Mouse (Mus musculus) limb, embryonic 14.5 days (tissue): ENCODE results near the gene Slc9a6. TPM values are rescaled to one million over a fixed set of nuclear protein-coding genes. Genes with fewer than 3 reads are reported as not detected.

ENCODE experiments used
- ATAC-seq: fragments of 200-750 bp; cut with Nextera tagmentation; 2 replicates; pipeline ENCODE4 v1.8.0; 2017; ENCODE audit warnings: low read depth, moderate number of reproducible peaks, moderate TSS enrichment; ENCODE audit not compliant: low FRiP score
- DNase-seq: peaks from one replicate; pipeline ENCODE4 v3.0.0-alpha.2; 2015; ENCODE audit warnings: low spot score
- H3K27ac ChIP-seq: fragments of 300-500 bp; sonication (generic); replicated peaks from 2 replicates; pipeline ENCODE4 v1.5.1; 2014; ENCODE audit warnings: low read depth, mild to moderate bottlenecking, low read length, moderate library complexity, mixed read lengths
- H3K27me3 ChIP-seq: fragments of 300-500 bp; sonication (generic); 2 replicates; pipeline ENCODE4 v1.6.1; 2014; ENCODE audit warnings: low read length, mixed read lengths; ENCODE audit not compliant: control insufficient read depth, insufficient read depth
- H3K36me3 ChIP-seq: fragments of 300-500 bp; sonication (generic); 2 replicates; pipeline ENCODE4 v1.6.1; 2014; ENCODE audit warnings: mild to moderate bottlenecking, low read length, moderate library complexity, mixed read lengths; ENCODE audit not compliant: control insufficient read depth, insufficient read depth
- H3K4me1 ChIP-seq: fragments of 300-500 bp; sonication (generic); 2 replicates; pipeline ENCODE4 v1.6.1; 2014; ENCODE audit warnings: antibody characterized with exemption, low read length, mixed read lengths; ENCODE audit not compliant: control insufficient read depth, insufficient read depth
- H3K4me2 ChIP-seq: fragments of 300-500 bp; sonication (generic); replicated peaks from 2 replicates; pipeline ENCODE4 v1.6.1; 2014; ENCODE audit warnings: low read depth, mild to moderate bottlenecking, low read length, moderate library complexity; ENCODE audit not compliant: severe bottlenecking
- H3K4me3 ChIP-seq: fragments of 300-500 bp; sonication (generic); replicated peaks from 2 replicates; pipeline ENCODE4 v1.5.1; 2014; ENCODE audit warnings: low read length
- H3K9ac ChIP-seq: fragments of 300-500 bp; sonication (generic); 2 replicates; pipeline ENCODE4 v1.6.1; 2014; ENCODE audit warnings: mild to moderate bottlenecking, low read depth, low read length, moderate library complexity; ENCODE audit not compliant: severe bottlenecking
- H3K9me3 ChIP-seq: fragments of 300-500 bp; sonication (generic); 2 replicates; pipeline ENCODE4 v1.6.1; 2016; ENCODE audit warnings: low read length; ENCODE audit not compliant: control insufficient read depth
- POLR2A ChIP-seq: fragments of 200-500 bp; IDR thresholded peaks from 2 replicates; pipeline ENCODE4 v1.8.0; 2012; ENCODE audit warnings: inconsistent platforms, mild to moderate bottlenecking, moderate library complexity, borderline replicate concordance; ENCODE audit not compliant: insufficient read depth, insufficient read length; ENCODE audit errors: extremely low read depth
- WGBS: fragments of 180-500 bp; shearing (Covaris S2); extraction: QIAGEN DNeasy Blood & Tissue Kit; methylation state at CpG from one replicate; pipeline ENCODE4 v1.1.7; 2014; 5-methylcytosine and 5-hydroxymethylcytosine counted together
- polyA plus RNA-seq, 2 experiments: library from polyadenylated mRNA; depleted of rRNA in 1 of 2; stranded (reverse) in 1 of 2; unstranded in 1 of 2; fragments of >200 nt; fragmentation: Nextera tagmentation in 1 of 2; extraction: Ambion mirVana in 1 of 2; gene quantifications; 2 replicates each; pipeline versions ENCODE4 v1.2.1 to v1.2.3; 2012 to 2014

Slc9a6 gene
- polyA plus RNA-seq, 2 experiments = 11.8 to 16.1 TPM

GRCm38 (mm10) chrX:56636185-56636584 is 26.6 kb downstream of the Slc9a6 start:
- WGBS = 67% methylated on average over 5 of the region's 5 CpGs
- H3K9me3 ChIP-seq = no peaks in the 10 kb centered on the region
- DNase-seq (no peak), ATAC-seq (no peak)
- no peak overlapping the region for H3K9ac ChIP-seq
- no peaks in the 10 kb centered on the region for H3K36me3 ChIP-seq
- H3K27me3 ChIP-seq = no peaks in the 10 kb centered on the region
- no peak overlapping the region for H3K4me2 ChIP-seq
- no peak overlapping the region for H3K4me3 ChIP-seq
- no peak for TF ChIP-seq POLR2A
- no peaks in the 10 kb centered on the region for H3K4me1 ChIP-seq
- H3K27ac ChIP-seq = no peak overlapping the region

GRCm38 (mm10) chrX:56640066-56640465 is 30.5 kb downstream of the Slc9a6 start:
- H3K27ac ChIP-seq = no peak overlapping the region
- no peaks in the 10 kb centered on the region for H3K27me3 ChIP-seq
- H3K9me3 ChIP-seq = no peaks in the 10 kb centered on the region
- 13% methylated on average over 1 of the region's 1 CpGs for WGBS
- no peak for DNase-seq
- H3K9ac ChIP-seq = no peak overlapping the region
- no peak for TF ChIP-seq POLR2A
- H3K4me2 ChIP-seq = no peak overlapping the region
- no peak overlapping the region for H3K4me3 ChIP-seq
- ATAC-seq = no peak
- no peaks in the 10 kb centered on the region; the same call in 1 of the 2 replicates for H3K36me3 ChIP-seq
- H3K4me1 ChIP-seq = no peaks in the 10 kb centered on the region

GRCm38 (mm10) chrX:56649549-56650354 is 40.2 kb downstream of the Slc9a6 start:
- ATAC-seq = no peak; the same call in 1 of the 2 replicates
- Histone ChIP-seq H3K27me3 (no peaks in the 10 kb centered on the region), H3K9me3 (no peaks in the 10 kb centered on the region), H3K36me3 (peaks cover 2% of the 10 kb centered on the region; the same call in 1 of the 2 replicates), H3K9ac (no peak overlapping the region), H3K4me1 (no peaks in the 10 kb centered on the region), H3K4me3 (no peak overlapping the region), H3K27ac (no peak overlapping the region), H3K4me2 (no peak overlapping the region)
- TF ChIP-seq POLR2A = no peak
- peak; percentile 64 for DNase-seq
- 60% methylated on average over 7 of the region's 7 CpGs for WGBS

GRCm38 (mm10) chrX:56650355-56650652 is 40.7 kb downstream of the Slc9a6 start:
- H3K4me1 ChIP-seq = no peaks in the 10 kb centered on the region
- H3K36me3 ChIP-seq = peaks cover 2% of the 10 kb centered on the region; the same call in 1 of the 2 replicates
- no peak overlapping the region for H3K4me2 ChIP-seq
- H3K27me3 ChIP-seq = no peaks in the 10 kb centered on the region
- 70% methylated on average over 2 of the region's 2 CpGs for WGBS
- no peak overlapping the region for H3K27ac ChIP-seq
- no peak overlapping the region for H3K4me3 ChIP-seq
- DNase-seq = no peak
- H3K9ac ChIP-seq = no peak overlapping the region
- H3K9me3 ChIP-seq = no peaks in the 10 kb centered on the region
- no peak for ATAC-seq
- no peak for TF ChIP-seq POLR2A

GRCm38 (mm10) chrX:56650885-56651284 is 41.3 kb downstream of the Slc9a6 start:
- 66% methylated on average over 6 of the region's 6 CpGs for WGBS
- H3K4me1 ChIP-seq = no peaks in the 10 kb centered on the region

More at GRCm38 (mm10) chrX:56650885-56651284, 41.3 kb downstream of the Slc9a6 start:
- ATAC-seq (no peak), DNase-seq (no peak)
- Histone ChIP-seq H3K27me3 (no peaks in the 10 kb centered on the region), H3K36me3 (peaks cover 2% of the 10 kb centered on the region; the same call in 1 of the 2 replicates), H3K9ac (no peak overlapping the region), H3K4me2 (no peak overlapping the region), H3K4me3 (no peak overlapping the region), H3K9me3 (no peaks in the 10 kb centered on the region), H3K27ac (no peak overlapping the region)
- no peak for TF ChIP-seq POLR2A
